Mouse (Mus musculus) cerebellum, adult 2 months (tissue): ENCODE data around the gene Dpysl5. TPM values are rescaled to one million over a fixed set of nuclear protein-coding genes. Genes with fewer than 3 reads are reported as not detected.

Source experiments
- DNase-seq, 2 experiments: peaks; one replicate each; pipeline ENCODE4 v3.0.0; 2021
- H3K27ac ChIP-seq: fragments of 200-500 bp; 2 replicates; pipeline ENCODE4 v1.5.1; 2012; ENCODE audit warnings: low read length, control low read depth, inconsistent platforms; ENCODE audit not compliant: insufficient read depth
- H3K27me3 ChIP-seq: fragments of 200-500 bp; 2 replicates; pipeline ENCODE4 v1.6.1; 2012; ENCODE audit warnings: inconsistent platforms, mild to moderate bottlenecking, low read length, moderate library complexity; ENCODE audit not compliant: control insufficient read depth, insufficient read depth
- H3K4me1 ChIP-seq: fragments of 200-500 bp; 2 replicates; pipeline ENCODE4 v1.6.1; 2011; ENCODE audit warnings: low read length; ENCODE audit not compliant: control insufficient read depth, insufficient read depth
- H3K4me3 ChIP-seq: fragments of 200-500 bp; replicated peaks from 2 replicates; pipeline ENCODE3; 2011; ENCODE audit warnings: mild to moderate bottlenecking, low read depth, low read length, control low read depth; ENCODE audit not compliant: insufficient read depth
- CTCF ChIP-seq: fragments of 200-500 bp; IDR thresholded peaks from 2 replicates; pipeline ENCODE4 v1.5.1; 2011; ENCODE audit warnings: low read depth, mild to moderate bottlenecking, control low read depth, low read length, moderate library complexity, borderline replicate concordance; ENCODE audit not compliant: insufficient read depth
- POLR2A ChIP-seq: fragments of 200-500 bp; IDR thresholded peaks from 2 replicates; pipeline ENCODE4 v1.6.1; 2011; ENCODE audit warnings: low read length, control low read depth, borderline replicate concordance; ENCODE audit not compliant: insufficient read depth
- WGBS: fragments of 180-500 bp; shearing (Covaris S2); methylation state at CpG from one replicate; pipeline ENCODE4 v1.1.7; 2018; 5-methylcytosine and 5-hydroxymethylcytosine counted together
- polyA plus RNA-seq: library from polyadenylated mRNA; depleted of rRNA; stranded (reverse); fragments of >200 nt; gene quantifications from 2 replicates; pipeline ENCODE4 v1.2.3, GENCODE M21; 2012

The Dpysl5 gene
- polyA plus RNA-seq, 1 experiment, result 24.2 TPM

DNA sequence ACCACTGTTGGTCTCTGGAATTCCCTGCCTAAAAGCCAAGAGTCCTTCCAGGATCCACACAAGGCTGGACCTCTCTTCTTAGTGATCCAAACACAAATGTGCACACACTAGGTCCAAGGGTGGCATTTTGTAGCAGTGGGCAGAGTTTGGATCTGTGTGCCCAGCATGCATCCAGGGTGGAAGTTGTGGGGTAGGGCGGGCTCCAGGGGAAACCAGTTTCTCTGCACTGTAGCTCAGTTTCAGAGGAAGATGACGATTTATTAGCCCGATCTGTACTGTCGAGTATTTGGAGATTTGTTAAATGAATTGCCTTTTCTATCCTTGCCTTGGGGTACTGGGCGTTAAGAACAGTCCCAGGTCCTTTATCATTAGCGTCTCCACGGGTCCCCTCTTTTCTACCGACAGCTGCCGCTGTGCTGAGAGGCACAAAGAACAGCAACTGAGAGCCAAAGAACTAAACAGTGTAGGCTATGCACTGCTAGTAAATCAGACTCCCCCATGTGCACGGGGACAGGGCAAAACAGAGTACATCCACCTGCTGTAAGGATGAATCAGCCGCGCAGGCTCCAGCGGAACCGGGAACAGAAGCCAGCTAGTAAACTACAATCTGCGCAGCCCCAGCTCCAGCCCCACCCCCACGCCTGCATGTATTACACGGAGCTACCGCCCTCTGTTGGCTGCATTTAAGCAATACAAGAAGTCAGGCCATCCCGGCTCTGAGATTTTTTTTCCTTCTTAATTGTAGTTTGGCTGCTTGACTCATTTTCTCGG lies 63.4 kb downstream of the Dpysl5 start:
- WGBS, result 7% methylated on average over 20 of the region's 20 CpGs

DNA sequence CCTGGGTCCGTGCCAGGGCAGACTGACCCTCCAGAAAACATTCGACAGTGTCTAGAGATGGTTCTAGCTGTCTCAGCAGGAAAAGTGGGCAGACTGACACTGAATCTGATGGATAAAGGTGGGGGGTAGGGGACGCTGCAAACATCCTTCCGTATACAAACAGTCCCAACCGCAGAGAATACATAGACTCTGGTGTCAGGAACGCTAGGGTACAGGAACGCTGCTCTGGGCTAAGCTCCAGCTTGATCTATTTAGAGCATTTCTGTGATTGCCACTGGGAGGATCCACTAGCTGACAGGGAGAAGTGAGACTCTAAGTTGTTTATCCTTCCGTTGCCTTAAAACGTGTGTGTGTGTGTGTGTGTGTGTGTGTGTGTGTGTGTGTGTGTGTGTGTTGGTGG lies 69.3 kb downstream of the Dpysl5 start:
- 43% methylated on average over 9 of the region's 9 CpGs for WGBS
- TF ChIP-seq POLR2A (no peak), CTCF (no peak)
- Histone ChIP-seq H3K27ac (no peak overlapping the region), H3K27me3 (no peaks in the 10 kb centered on the region), H3K4me3 (no peak overlapping the region), H3K4me1 (peaks cover 6% of the 10 kb centered on the region)
- no peak for DNase-seq

More for the DNA sequence above, 63.4 kb downstream of the Dpysl5 start:
- DNase-seq, result peak; percentile 93
- H3K4me1 ChIP-seq, result no peaks in the 10 kb centered on the region
- H3K27ac ChIP-seq, result 0 out of 2 replicates have a peak overlapping the region, but pooled peaks have one; percentile 45
- peak overlapping the region; percentile 58 for H3K4me3 ChIP-seq
- no peaks in the 10 kb centered on the region for H3K27me3 ChIP-seq
- TF ChIP-seq CTCF, result peak; percentile 92
- TF ChIP-seq POLR2A, result no peak

DNA sequence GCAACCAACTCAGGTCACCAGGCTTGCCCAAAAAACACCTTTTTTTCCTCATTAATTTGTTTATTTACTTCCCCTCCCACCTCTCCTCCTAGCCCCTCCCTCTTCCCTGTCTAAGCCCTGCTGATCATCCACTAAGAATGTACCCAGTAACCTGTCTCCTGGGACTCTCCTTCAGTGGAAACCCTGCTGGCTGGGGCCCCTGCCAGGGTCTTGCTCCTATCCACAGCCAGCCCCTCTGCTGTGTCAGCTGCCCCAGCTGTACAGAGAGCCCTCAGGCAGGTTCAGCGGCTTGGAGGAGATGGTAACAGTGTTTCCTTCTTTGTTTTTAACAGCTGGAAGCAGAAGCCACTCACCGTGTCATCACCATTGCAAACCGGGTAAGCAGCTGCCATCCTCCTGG lies 69.8 kb downstream of the Dpysl5 start:
- Histone ChIP-seq H3K27ac (no peak overlapping the region), H3K27me3 (no peaks in the 10 kb centered on the region), H3K4me1 (peaks cover 6% of the 10 kb centered on the region), H3K4me3 (no peak overlapping the region)
- DNase-seq, result no peak
- 61% methylated on average over 3 of the region's 3 CpGs for WGBS
- TF ChIP-seq POLR2A, result no peak

DNA sequence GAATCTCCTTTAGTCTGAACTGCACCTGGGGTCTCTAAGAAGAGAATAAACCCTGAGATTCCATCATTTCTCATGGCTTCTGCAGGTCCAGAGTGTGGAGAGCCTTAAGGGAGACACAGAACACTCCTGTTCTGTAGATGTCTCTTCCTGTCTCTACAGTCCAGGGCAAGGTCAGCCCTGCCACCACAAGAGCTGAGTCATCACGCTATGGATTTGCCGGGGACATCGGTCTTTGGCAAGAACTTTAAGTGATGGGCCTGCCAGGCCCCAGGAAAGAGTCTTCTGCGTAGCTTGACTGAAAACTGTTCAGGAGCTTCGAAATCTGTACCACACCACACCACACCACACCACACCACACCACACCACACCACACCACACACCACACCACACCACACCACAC lies 76.0 kb downstream of the Dpysl5 start:
- Histone ChIP-seq H3K27me3 (no peaks in the 10 kb centered on the region), H3K4me3 (no peak overlapping the region), H3K4me1 (no peaks in the 10 kb centered on the region), H3K27ac (no peak overlapping the region)
- WGBS, result 75% methylated on average over 5 of the region's 5 CpGs
- no peak for DNase-seq
- no peak for TF ChIP-seq CTCF
- TF ChIP-seq POLR2A, result no peak

DNA sequence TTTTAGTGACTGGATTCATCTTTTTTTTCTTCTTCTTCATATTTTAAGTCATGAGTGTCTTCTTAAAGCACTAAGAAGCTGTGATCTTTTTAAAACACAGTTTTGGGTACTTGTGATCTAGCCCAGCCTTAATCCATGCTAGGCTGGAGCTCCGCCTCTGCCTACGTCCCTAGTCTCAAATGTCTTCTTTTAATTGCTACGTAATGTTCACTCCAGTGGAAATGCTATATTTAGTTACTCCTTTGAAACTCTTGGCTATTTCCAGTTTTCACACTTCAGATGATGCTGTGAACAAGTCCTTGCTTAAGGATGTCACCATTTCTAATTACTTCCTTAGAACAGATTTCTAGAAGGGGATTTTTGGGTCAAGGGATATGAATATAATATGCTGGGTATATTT lies 78.7 kb downstream of the Dpysl5 start:
- no peak for TF ChIP-seq POLR2A
- no peak for TF ChIP-seq CTCF

DNA sequence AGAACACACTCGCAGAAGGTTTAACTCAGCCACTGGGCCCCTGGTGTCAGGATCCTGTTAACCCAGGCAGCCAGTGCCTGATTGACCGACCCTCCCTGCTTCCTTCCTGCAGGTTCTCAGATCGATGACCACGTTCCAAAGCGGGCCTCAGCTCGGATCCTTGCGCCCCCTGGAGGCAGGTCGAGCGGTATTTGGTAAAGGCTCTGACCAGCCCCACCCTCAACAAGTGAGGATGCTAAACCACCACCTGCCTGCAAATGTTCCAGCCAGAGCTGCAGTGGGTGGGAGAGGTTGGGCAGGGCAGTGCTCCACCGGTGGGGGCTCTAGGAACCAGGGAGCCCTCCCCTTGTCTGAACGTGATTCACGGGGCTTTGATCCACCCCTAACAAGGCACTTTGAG lies 84.8 kb downstream of the Dpysl5 start:
- peak; percentile 80 for TF ChIP-seq CTCF
- no peak for TF ChIP-seq POLR2A
- WGBS, result 14% methylated on average over 12 of the region's 12 CpGs
- H3K27ac ChIP-seq, result no peak overlapping the region

More for the DNA sequence above, 78.7 kb downstream of the Dpysl5 start:
- Histone ChIP-seq H3K27ac (no peak overlapping the region), H3K4me1 (no peaks in the 10 kb centered on the region), H3K27me3 (no peaks in the 10 kb centered on the region), H3K4me3 (no peak overlapping the region)
- 87% methylated on average over 3 of the region's 3 CpGs for WGBS
- DNase-seq, result no peak

DNA sequence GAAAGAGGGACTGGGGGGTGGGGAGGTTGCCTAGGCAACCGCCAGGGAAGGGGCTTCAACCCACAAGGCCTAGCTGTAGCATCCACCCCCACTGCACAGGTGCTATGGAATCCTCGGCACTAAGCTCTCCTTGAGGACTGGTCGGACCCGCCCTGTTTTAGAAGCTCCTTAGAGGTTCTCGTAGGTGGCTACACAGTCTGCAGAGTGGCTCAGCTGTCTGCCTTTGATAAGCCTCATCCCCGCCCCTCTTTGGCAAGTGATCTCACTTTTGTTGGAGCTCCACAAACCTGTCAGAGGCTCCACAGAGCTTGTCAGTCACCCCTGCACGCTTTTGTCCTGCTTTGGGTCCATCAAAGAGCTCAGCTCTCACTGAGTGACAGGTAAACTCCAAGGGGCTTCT lies 86.1 kb downstream of the Dpysl5 start:
- H3K27ac ChIP-seq, result no peak overlapping the region
- no peak for TF ChIP-seq CTCF
- TF ChIP-seq POLR2A, result no peak

More for the DNA sequence above, 84.8 kb downstream of the Dpysl5 start:
- Histone ChIP-seq H3K4me3 (no peak overlapping the region), H3K4me1 (no peaks in the 10 kb centered on the region), H3K27me3 (no peaks in the 10 kb centered on the region)
- peak; percentile 74 to 85 for DNase-seq

DNA sequence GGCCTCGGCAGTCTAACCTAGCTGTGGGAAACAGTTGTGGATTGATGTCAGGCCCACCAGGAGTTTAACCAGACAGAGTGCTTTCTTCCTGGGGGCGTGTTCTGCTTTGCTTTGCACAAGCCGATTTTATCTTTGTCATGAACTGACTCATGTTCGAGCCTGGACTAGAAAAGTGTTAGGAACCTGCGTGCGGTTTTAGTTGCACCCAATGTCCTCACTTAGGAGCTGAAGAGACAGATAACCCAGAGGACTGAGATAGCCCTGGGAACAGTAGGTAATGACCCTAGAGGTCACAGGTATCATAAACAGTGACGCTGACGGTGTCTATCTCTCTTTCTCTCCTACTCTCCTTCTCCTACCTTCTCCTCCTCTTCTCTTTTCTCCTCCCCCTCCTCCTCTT lies 86.6 kb downstream of the Dpysl5 start:
- TF ChIP-seq POLR2A (no peak), CTCF (no peak)
- Histone ChIP-seq H3K4me1 (no peaks in the 10 kb centered on the region), H3K27me3 (no peaks in the 10 kb centered on the region), H3K4me3 (no peak overlapping the region), H3K27ac (no peak overlapping the region)
- DNase-seq, result no peak
- WGBS, result 81% methylated on average over 8 of the region's 8 CpGs

More for the DNA sequence above, 86.1 kb downstream of the Dpysl5 start:
- Histone ChIP-seq H3K4me3 (no peak overlapping the region), H3K27me3 (no peaks in the 10 kb centered on the region), H3K4me1 (no peaks in the 10 kb centered on the region)
- 74% methylated on average over 7 of the region's 7 CpGs for WGBS
- no peak for DNase-seq
